Mouse (Mus musculus) thymus, postnatal 25 days (tissue): ENCODE results near the gene Dhx37.

ENCODE experiments used
- DNase-seq: peaks from one replicate; pipeline ENCODE4 v3.0.0; 2022

The Dhx37 gene

GRCm38 (mm10) chr5:125433793-125434337, at the start of gene Dhx37:
Gene Dhx37 (minus strand): TSS chr5:125434121.
- DNase-seq, result peak; percentile 91

- DNase-seq, result no peak
These were observed 48.6 kb upstream of the Dhx37 start for GRCm38 (mm10) chr5:125482474-125482873.

- no peak for DNase-seq
These were observed 46.7 kb upstream of the Dhx37 start for GRCm38 (mm10) chr5:125480434-125481231.

- no peak for DNase-seq
These were observed 45.5 kb upstream of the Dhx37 start for GRCm38 (mm10) chr5:125479376-125479775.

GRCm38 (mm10) chr5:125478037-125478436, 44.1 kb upstream of the Dhx37 start:
- no peak for DNase-seq

- no peak for DNase-seq
These were observed 43.6 kb upstream of the Dhx37 start for GRCm38 (mm10) chr5:125477533-125477932.

- DNase-seq, result no peak
These were observed 42.9 kb upstream of the Dhx37 start for GRCm38 (mm10) chr5:125476799-125477198.

- no peak for DNase-seq
These were observed 42.3 kb upstream of the Dhx37 start for GRCm38 (mm10) chr5:125476286-125476625.

GRCm38 (mm10) chr5:125475601-125476285, 41.8 kb upstream of the Dhx37 start, which contains the start of gene Aacs:
Gene Aacs (plus strand): TSS chr5:125475814.
- peak; percentile 99 for DNase-seq

GRCm38 (mm10) chr5:125475030-125475429, 41.1 kb upstream of the Dhx37 start:
- DNase-seq, result no peak

- no peak for DNase-seq
These were observed 39.0 kb upstream of the Dhx37 start for GRCm38 (mm10) chr5:125472796-125473475.

- DNase-seq, result no peak
These were observed 36.8 kb upstream of the Dhx37 start for GRCm38 (mm10) chr5:125470713-125471112.

- no peak for DNase-seq
These were observed 33.3 kb upstream of the Dhx37 start for GRCm38 (mm10) chr5:125467261-125467660.

GRCm38 (mm10) chr5:125466483-125466882, 32.6 kb upstream of the Dhx37 start:
- DNase-seq, result no peak

GRCm38 (mm10) chr5:125465701-125466106, 31.8 kb upstream of the Dhx37 start:
- peak; percentile 95 for DNase-seq

GRCm38 (mm10) chr5:125465192-125465591, 31.3 kb upstream of the Dhx37 start:
- DNase-seq, result no peak

GRCm38 (mm10) chr5:125461868-125462445, 28.0 kb upstream of the Dhx37 start:
- DNase-seq, result peak; percentile 77

GRCm38 (mm10) chr5:125460574-125460973, 26.7 kb upstream of the Dhx37 start:
- no peak for DNase-seq

- no peak for DNase-seq
These were observed 23.6 kb upstream of the Dhx37 start for GRCm38 (mm10) chr5:125457538-125457937.

- no peak for DNase-seq
These were observed 22.2 kb upstream of the Dhx37 start for GRCm38 (mm10) chr5:125456100-125456499.

GRCm38 (mm10) chr5:125452573-125452972, 18.7 kb upstream of the Dhx37 start:
- DNase-seq, result no peak

- DNase-seq, result no peak
These were observed 15.4 kb upstream of the Dhx37 start for GRCm38 (mm10) chr5:125449306-125449705.

- DNase-seq, result no peak
These were observed 14.7 kb upstream of the Dhx37 start for GRCm38 (mm10) chr5:125448631-125449030.
